Mouse (Mus musculus) midbrain, postnatal 0 days (tissue): ENCODE results near the gene Mlh1. TPM values are rescaled to one million over a fixed set of nuclear protein-coding genes. Genes with fewer than 3 reads are reported as not detected.

Experiments used
- ATAC-seq: fragments of 200-750 bp; cut with Nextera tagmentation; 2 replicates; pipeline ENCODE4 v1.8.0; 2017; ENCODE audit warnings: moderate number of reproducible peaks, mild to moderate bottlenecking, moderate TSS enrichment, moderate library complexity; ENCODE audit not compliant: low FRiP score
- DNase-seq: peaks from one replicate; pipeline ENCODE4 v3.0.0-alpha.2; 2015; ENCODE audit warnings: low spot score
- H3K27ac ChIP-seq: fragments of 300-500 bp; sonication (generic); 2 replicates; pipeline ENCODE4 v1.5.1; 2014; ENCODE audit warnings: low read depth, mild to moderate bottlenecking, low read length, mixed read lengths
- H3K27me3 ChIP-seq: fragments of 300-500 bp; sonication (generic); 2 replicates; pipeline ENCODE4 v1.6.1; 2014; ENCODE audit warnings: low read length, control low read depth, mixed read lengths; ENCODE audit not compliant: insufficient read depth
- H3K36me3 ChIP-seq: fragments of 300-500 bp; sonication (generic); 2 replicates; pipeline ENCODE4 v1.6.1; 2014; ENCODE audit warnings: low read length, control low read depth, mixed read lengths; ENCODE audit not compliant: insufficient read depth
- H3K4me1 ChIP-seq: fragments of 300-500 bp; sonication (generic); 2 replicates; pipeline ENCODE4 v1.6.1; 2014; ENCODE audit warnings: mild to moderate bottlenecking, control low read depth, antibody characterized with exemption, low read length, mixed read lengths; ENCODE audit not compliant: insufficient read depth
- H3K4me2 ChIP-seq: fragments of 300-500 bp; sonication (generic); 2 replicates; pipeline ENCODE4 v1.6.1; 2014; ENCODE audit warnings: low read depth, mild to moderate bottlenecking, low read length, mixed read lengths; ENCODE audit not compliant: poor library complexity, severe bottlenecking
- H3K4me3 ChIP-seq: fragments of 300-500 bp; sonication (generic); 2 replicates; pipeline ENCODE4 v1.5.1; 2014; ENCODE audit warnings: low read depth, mild to moderate bottlenecking, low read length, moderate library complexity
- H3K9ac ChIP-seq: fragments of 300-500 bp; sonication (generic); replicated peaks from 2 replicates; pipeline ENCODE4 v1.6.1; 2014; ENCODE audit warnings: mild to moderate bottlenecking, low read length, moderate library complexity, mixed read lengths; ENCODE audit not compliant: poor library complexity, severe bottlenecking
- H3K9me3 ChIP-seq: fragments of 300-500 bp; sonication (generic); 2 replicates; pipeline ENCODE4 v1.6.1; 2016; ENCODE audit warnings: low read length, control low read depth
- CTCF ChIP-seq: IDR thresholded peaks from 2 replicates; pipeline ENCODE4 v1.5.1; 2016; ENCODE audit warnings: antibody characterized with exemption, mild to moderate bottlenecking
- WGBS: fragments of 180-500 bp; shearing (Covaris S2); extraction: QIAGEN DNeasy Blood & Tissue Kit; methylation state at CpG from one replicate; pipeline ENCODE4 v1.1.7; 2014; 5-methylcytosine and 5-hydroxymethylcytosine counted together
- polyA plus RNA-seq: library from polyadenylated mRNA; unstranded; fragments of >200 nt; fragmentation: Nextera tagmentation; extraction: Ambion mirVana; gene quantifications from 2 replicates; pipeline ENCODE4 v1.2.1, GENCODE M21; 2015
- total RNA-seq: library from RNA; depleted of rRNA; stranded (reverse); fragments of >200 nt; gene quantifications from 2 replicates; pipeline ENCODE4 v1.2.3, GENCODE M21; 2014

Mlh1 gene
- total and polyA plus RNA-seq, 2 experiments from 2014 or later, result 12.6 to 20.4 TPM

GRCm38 (mm10) chr9:111285061-111285460, 13.5 kb upstream of the Mlh1 start:
- H3K4me1 ChIP-seq, result peaks cover 5% of the 10 kb centered on the region; the same call in 1 of the 2 replicates
- H3K9ac ChIP-seq, result no peak overlapping the region
- no peaks in the 10 kb centered on the region for H3K27me3 ChIP-seq
- no peak overlapping the region for H3K4me2 ChIP-seq
- whole genome bisulfite sequencing, result 26% methylated on average over 3 of the region's 3 CpGs
- no peak overlapping the region for H3K4me3 ChIP-seq
- DNase-seq (no peak), ATAC-seq (no peak)
- no peak overlapping the region for H3K27ac ChIP-seq
- no peaks in the 10 kb centered on the region for H3K9me3 ChIP-seq
- TF ChIP-seq CTCF, result no peak
- no peaks in the 10 kb centered on the region for H3K36me3 ChIP-seq

GRCm38 (mm10) chr9:111275156-111275555, 3.6 kb upstream of the Mlh1 start:
- Histone ChIP-seq H3K4me2 (peak overlapping the region; percentile 23; the same call in 1 of the 2 replicates), H3K27ac (no peak overlapping the region), H3K9me3 (no peaks in the 10 kb centered on the region), H3K27me3 (no peaks in the 10 kb centered on the region), H3K4me3 (peak overlapping the region; percentile 1; the same call in 1 of the 2 replicates), H3K4me1 (peaks cover 21% of the 10 kb centered on the region; the same call in 1 of the 2 replicates), H3K9ac (no peak overlapping the region), H3K36me3 (peaks cover 20% of the 10 kb centered on the region)
- ATAC-seq (no peak), DNase-seq (no peak)
- 38% methylated on average over 1 of the region's 1 CpGs for WGBS
- no peak for TF ChIP-seq CTCF

DNA sequence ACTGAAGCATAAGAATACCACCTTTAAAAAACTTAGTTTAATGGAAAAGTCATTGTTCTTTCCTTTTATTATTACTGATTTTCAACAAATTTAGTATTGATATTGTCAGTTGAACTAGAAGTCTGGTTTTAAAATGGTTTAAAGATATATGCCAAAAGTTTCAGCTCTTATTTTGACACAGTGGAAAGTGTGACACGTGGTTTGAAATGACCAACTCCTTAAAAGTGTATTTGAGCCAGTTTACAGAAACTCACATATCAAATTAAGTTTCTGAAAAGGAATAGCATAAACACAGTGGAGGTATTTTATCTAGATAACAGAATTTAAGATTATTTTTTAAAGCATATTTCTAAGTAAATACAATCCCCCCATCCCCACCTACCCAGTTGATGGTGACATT, 2.4 kb upstream of the Mlh1 start:
- Histone ChIP-seq H3K4me1 (peaks cover 21% of the 10 kb centered on the region; the same call in 1 of the 2 replicates), H3K27me3 (no peaks in the 10 kb centered on the region), H3K9me3 (no peaks in the 10 kb centered on the region), H3K4me3 (no peak overlapping the region), H3K9ac (no peak overlapping the region), H3K27ac (no peak overlapping the region), H3K4me2 (no peak overlapping the region), H3K36me3 (peaks cover 13% of the 10 kb centered on the region)
- TF ChIP-seq CTCF, result no peak
- no peak for DNase-seq
- ATAC-seq, result no peak
- WGBS, result 92% methylated on average over 1 of the region's 1 CpGs

- H3K9ac ChIP-seq, result peak overlapping the region; percentile 92
- ATAC-seq (no peak), DNase-seq (no peak)
- peaks cover 10% of the 10 kb centered on the region for H3K36me3 ChIP-seq
- no peaks in the 10 kb centered on the region for H3K27me3 ChIP-seq
- TF ChIP-seq CTCF, result no peak
- H3K4me1 ChIP-seq, result peaks cover 21% of the 10 kb centered on the region; the same call in 1 of the 2 replicates
- peak overlapping the region; percentile 91 for H3K4me3 ChIP-seq
- 72% methylated on average over 15 of the region's 15 CpGs for WGBS
- no peak overlapping the region for H3K27ac ChIP-seq
- H3K9me3 ChIP-seq, result no peaks in the 10 kb centered on the region
- H3K4me2 ChIP-seq, result peak overlapping the region; percentile 90
Measured at GRCm38 (mm10) chr9:111272996-111273785, 1.6 kb upstream of the Mlh1 start.

DNA sequence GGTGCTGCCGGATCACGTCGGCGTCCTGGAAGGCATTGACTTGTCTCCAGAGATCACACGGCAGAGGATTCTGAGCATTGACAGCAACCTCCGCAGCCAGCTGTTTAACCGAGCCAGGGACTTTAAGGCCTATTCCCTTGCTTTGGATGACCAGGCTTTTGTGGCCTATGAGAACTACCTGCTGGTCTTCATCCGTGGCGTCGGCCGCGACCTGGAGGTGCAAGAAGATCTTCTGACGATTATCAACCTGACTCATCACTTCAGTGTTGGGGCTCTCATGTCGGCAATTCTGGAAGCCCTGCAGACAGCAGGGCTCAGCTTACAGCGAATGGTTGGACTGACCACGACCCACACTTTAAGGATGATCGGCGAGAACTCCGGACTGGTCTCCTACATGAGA, 765 bp upstream of the Mlh1 start:
- Histone ChIP-seq H3K36me3 (peaks cover 9% of the 10 kb centered on the region), H3K27me3 (no peaks in the 10 kb centered on the region), H3K27ac (peak overlapping the region; percentile 96), H3K9me3 (no peaks in the 10 kb centered on the region), H3K9ac (peak overlapping the region; percentile 92), H3K4me2 (peak overlapping the region; percentile 90), H3K4me1 (peaks cover 21% of the 10 kb centered on the region; the same call in 1 of the 2 replicates), H3K4me3 (peak overlapping the region; percentile 91)
- peak; percentile 15 for DNase-seq
- TF ChIP-seq CTCF, result no peak
- 9% methylated on average over 19 of the region's 19 CpGs for WGBS
- ATAC-seq, result no peak

DNA sequence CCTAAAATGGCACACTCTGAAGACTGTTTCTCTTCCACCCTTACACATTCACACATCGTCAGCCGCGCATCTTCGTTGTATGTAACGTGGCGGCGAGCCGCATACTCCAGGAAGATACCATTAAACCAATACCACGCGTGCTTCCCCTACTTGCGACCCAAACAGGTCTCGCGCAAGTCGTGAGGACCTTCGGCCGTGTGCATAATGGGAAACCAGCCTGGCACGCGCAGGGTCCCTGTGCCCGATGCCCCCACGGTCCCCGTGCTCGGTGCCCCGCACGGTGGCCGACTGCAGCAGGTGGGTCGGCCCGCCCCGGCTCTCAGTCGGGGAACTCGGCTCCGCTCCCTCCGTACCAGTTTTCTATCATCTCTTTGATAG, 546 bp downstream of the Mlh1 start:
- ATAC-seq (peak; percentile 89), DNase-seq (peak; percentile 87)
- no peak for TF ChIP-seq CTCF
- peak overlapping the region; percentile 92 for H3K27ac ChIP-seq
- no peaks in the 10 kb centered on the region for H3K9me3 ChIP-seq
- H3K4me3 ChIP-seq, result peak overlapping the region; percentile 91
- H3K4me2 ChIP-seq, result peak overlapping the region; percentile 54
- peaks cover 3% of the 10 kb centered on the region for H3K36me3 ChIP-seq
- H3K9ac ChIP-seq, result peak overlapping the region; percentile 62
- H3K4me1 ChIP-seq, result peaks cover 19% of the 10 kb centered on the region; the same call in 1 of the 2 replicates
- WGBS, result under 1% methylated on average over 32 of the region's 32 CpGs
- H3K27me3 ChIP-seq, result no peaks in the 10 kb centered on the region
